Mouse (Mus musculus): ENCODE measurements around the gene S100a2. TPM values are rescaled to one million over a fixed set of nuclear protein-coding genes. Genes with fewer than 3 reads are reported as not detected.

S100a2 gene
- polyA plus RNA-seq, 1 experiment from 2014 or later, result not detected

- H3K27me3 ChIP-seq (replicated peaks), result no peaks in the 10 kb centered on the region
- no peak overlapping the region for H3K9ac ChIP-seq
- no peaks in the 10 kb centered on the region for H3K9me3 ChIP-seq
- no peak for ATAC-seq (replicated peaks)
- H3K27ac ChIP-seq, result no peak overlapping the region
- 81% methylated on average over 9 of the region's 9 CpGs for WGBS
- no peak overlapping the region for H3K4me3 ChIP-seq
- no peak overlapping the region for H3K4me2 ChIP-seq
- H3K36me3 ChIP-seq (replicated peaks), result no peaks in the 10 kb centered on the region
- peaks cover 15% of the 10 kb centered on the region for H3K4me1 ChIP-seq
These were observed 36.4 kb downstream of the S100a2 start for GRCm38 (mm10) chr3:90626266-90627021.

GRCm38 (mm10) chr3:90627366-90627765, 37.3 kb downstream of the S100a2 start:
- Histone ChIP-seq H3K4me3 (no peak overlapping the region), H3K27ac (no peak overlapping the region), H3K9me3 (no peaks in the 10 kb centered on the region), H3K4me2 (no peak overlapping the region), H3K9ac (no peak overlapping the region), H3K27me3 (replicated peaks) (no peaks in the 10 kb centered on the region), H3K36me3 (replicated peaks) (no peaks in the 10 kb centered on the region), H3K4me1 (peaks cover 15% of the 10 kb centered on the region)
- ATAC-seq (replicated peaks), result no peak
- 94% methylated on average over 5 of the region's 5 CpGs for WGBS

DNA sequence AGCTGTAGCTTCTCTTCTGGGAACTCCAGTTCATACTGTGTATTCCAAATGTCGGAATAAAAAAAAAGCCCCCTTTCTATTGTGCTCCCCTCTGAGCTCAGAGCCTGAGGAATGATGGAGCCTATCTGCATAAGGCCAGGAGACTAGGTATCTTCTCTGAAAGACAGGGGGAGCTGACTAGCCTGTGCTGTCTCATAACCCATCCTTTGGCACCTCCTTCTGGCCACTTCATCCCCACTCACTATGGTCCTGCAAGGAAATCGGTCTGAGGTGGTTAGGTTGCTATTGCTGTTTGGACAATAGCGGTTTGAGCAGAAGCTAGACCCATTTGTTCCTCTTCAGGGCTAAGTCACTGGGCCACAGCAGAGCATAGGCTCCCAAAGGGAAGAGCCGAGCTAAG, 37.8 kb downstream of the S100a2 start:
- peaks cover 15% of the 10 kb centered on the region for H3K4me1 ChIP-seq
- 0 out of 2 replicates have a peak, but pooled peaks have one; percentile 57 for ATAC-seq (replicated peaks)
- H3K27me3 ChIP-seq (replicated peaks), result no peaks in the 10 kb centered on the region
- H3K27ac ChIP-seq, result no peak overlapping the region
- H3K9me3 ChIP-seq, result no peaks in the 10 kb centered on the region
- H3K36me3 ChIP-seq (replicated peaks), result no peaks in the 10 kb centered on the region
- H3K4me2 ChIP-seq, result no peak overlapping the region
- no peak overlapping the region for H3K9ac ChIP-seq
- 68% methylated on average over 4 of the region's 4 CpGs for WGBS
- no peak overlapping the region for H3K4me3 ChIP-seq

- no peak for ATAC-seq (replicated peaks)
- no peaks in the 10 kb centered on the region for H3K27me3 ChIP-seq (replicated peaks)
- 86% methylated on average over 2 of the region's 2 CpGs for WGBS
- no peak overlapping the region for H3K4me3 ChIP-seq
- H3K9ac ChIP-seq, result no peak overlapping the region
- H3K36me3 ChIP-seq (replicated peaks), result no peaks in the 10 kb centered on the region
- H3K4me1 ChIP-seq, result no peaks in the 10 kb centered on the region
- H3K4me2 ChIP-seq, result no peak overlapping the region
- H3K9me3 ChIP-seq, result no peaks in the 10 kb centered on the region
- H3K27ac ChIP-seq, result no peak overlapping the region
These were observed 39.3 kb downstream of the S100a2 start for GRCm38 (mm10) chr3:90629298-90629697.

DNA sequence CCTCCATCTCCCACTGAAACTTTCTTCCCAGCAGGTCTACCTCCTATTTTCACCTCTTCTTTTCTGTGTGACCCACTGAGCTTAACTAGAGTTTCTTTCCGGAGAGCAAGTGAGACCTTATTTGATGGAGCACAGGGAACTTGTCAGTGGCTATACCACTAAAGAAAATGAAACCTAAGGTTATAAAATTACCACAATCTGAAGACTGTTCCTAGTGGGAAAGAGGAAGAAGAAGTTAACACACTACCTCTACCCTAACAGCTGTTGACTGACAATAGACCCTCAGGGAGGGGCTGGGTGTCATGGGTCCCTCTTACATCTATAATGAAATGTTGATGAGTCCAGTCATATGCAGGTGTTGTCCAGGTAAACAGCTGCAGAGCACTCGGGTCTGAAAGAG, 41.9 kb downstream of the S100a2 start:
- Histone ChIP-seq H3K4me2 (no peak overlapping the region), H3K9ac (no peak overlapping the region), H3K4me3 (no peak overlapping the region), H3K27me3 (replicated peaks) (no peaks in the 10 kb centered on the region), H3K27ac (no peak overlapping the region), H3K4me1 (no peaks in the 10 kb centered on the region), H3K36me3 (replicated peaks) (no peaks in the 10 kb centered on the region), H3K9me3 (no peaks in the 10 kb centered on the region)
- WGBS, result 80% methylated on average over 2 of the region's 2 CpGs
- no peak for ATAC-seq (replicated peaks)

DNA sequence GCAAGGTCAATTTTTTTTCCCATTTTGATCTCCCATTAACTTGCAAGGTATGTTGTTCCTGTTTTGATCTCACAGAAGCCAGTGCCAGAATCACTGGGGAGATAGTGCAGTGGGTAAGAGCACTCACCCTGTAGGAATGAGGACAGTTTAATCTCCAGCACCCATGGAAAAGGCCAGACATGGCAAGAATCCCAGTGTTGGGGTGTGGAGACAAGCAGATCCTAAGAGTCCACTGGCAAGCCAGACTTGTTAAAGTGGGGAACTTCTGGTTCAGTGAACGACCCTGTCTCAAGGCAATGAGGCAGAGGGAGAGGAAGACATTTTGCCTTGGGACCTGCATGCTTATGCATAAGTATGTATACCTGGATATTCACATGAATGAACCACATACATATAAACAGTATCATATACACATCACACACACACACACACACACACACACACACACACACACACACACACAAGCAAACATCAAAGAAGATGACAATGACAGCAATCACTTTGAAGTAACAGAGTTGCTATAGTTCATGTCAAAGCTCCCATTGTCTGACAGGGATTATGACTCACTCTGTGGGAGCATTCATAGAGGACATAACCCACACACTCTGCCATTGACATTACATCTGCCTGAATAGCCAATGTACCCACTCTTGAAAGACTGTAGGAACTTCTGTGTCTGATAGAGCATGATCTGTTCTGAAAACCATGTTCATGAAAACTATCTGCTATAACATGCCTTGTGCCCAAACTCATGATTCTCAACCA, 48.6 kb downstream of the S100a2 start:
- H3K9me3 ChIP-seq, result no peaks in the 10 kb centered on the region
- H3K36me3 ChIP-seq (replicated peaks), result no peaks in the 10 kb centered on the region
- no peak for ATAC-seq (replicated peaks)
- no peaks in the 10 kb centered on the region for H3K4me1 ChIP-seq
- 77% methylated on average over 1 of the region's 1 CpGs for WGBS
- H3K27ac ChIP-seq, result no peak overlapping the region
- H3K9ac ChIP-seq, result no peak overlapping the region
- H3K4me3 ChIP-seq, result no peak overlapping the region
- H3K4me2 ChIP-seq, result no peak overlapping the region
- H3K27me3 ChIP-seq (replicated peaks), result no peaks in the 10 kb centered on the region

DNA sequence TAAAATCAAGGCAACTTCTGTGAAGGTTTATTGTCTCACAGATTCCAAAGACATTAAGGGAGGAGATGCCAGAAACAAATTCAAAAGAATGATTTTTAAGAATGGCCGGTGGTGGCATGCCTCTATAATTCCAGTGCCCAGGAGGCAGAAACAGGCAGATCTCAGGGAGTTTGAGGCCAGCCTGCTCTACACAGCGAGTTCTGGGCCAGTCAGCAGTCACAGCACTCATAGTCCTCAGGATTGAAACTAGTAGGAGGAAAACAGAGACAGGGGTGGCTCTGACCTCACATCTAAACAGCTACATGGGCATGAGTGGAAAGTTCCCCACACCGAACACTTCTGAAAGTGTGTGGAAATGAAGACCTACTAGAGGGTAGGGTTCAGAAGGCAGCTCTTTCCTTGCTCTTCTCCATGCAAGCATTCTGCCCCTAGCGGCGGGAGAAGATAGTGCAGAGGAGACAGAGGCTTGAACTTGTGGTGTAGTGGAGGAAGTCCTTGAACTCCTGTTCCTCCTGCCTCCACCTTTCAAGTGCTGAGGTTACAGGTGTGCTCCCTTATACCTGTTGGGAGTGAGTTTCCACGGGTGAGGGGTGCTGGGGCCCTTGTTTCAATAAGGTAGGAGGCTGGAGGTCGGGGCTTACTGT, 49.6 kb downstream of the S100a2 start:
- Histone ChIP-seq H3K4me1 (no peaks in the 10 kb centered on the region), H3K9me3 (no peaks in the 10 kb centered on the region), H3K27me3 (replicated peaks) (no peaks in the 10 kb centered on the region), H3K4me3 (no peak overlapping the region), H3K27ac (no peak overlapping the region), H3K36me3 (replicated peaks) (no peaks in the 10 kb centered on the region), H3K4me2 (no peak overlapping the region), H3K9ac (no peak overlapping the region)
- WGBS, result 53% methylated on average over 7 of the region's 7 CpGs
- ATAC-seq (replicated peaks), result no peak

DNA sequence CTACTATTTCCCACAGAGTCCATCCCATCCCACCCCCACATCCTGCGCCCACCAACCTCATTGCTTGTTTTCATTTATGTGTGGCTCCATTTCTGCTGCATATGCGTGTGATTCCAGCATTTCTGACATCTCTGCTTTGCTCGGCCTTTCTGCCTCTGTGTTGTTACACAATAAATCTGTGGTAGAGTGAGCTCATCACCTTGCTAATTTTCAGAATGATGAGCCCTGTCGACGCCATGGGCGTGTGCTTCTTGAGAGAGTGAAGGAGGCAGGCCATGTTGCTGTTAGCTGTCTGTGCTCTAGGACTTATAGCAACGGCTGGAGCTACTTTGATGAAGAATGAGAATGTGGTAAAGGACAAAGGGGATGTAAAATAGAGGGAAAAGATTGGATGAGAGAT, 50.9 kb downstream of the S100a2 start:
- Histone ChIP-seq H3K36me3 (replicated peaks) (no peaks in the 10 kb centered on the region), H3K9me3 (no peaks in the 10 kb centered on the region), H3K9ac (no peak overlapping the region), H3K27me3 (replicated peaks) (no peaks in the 10 kb centered on the region), H3K4me2 (no peak overlapping the region), H3K27ac (no peak overlapping the region), H3K4me3 (no peak overlapping the region), H3K4me1 (no peaks in the 10 kb centered on the region)
- ATAC-seq (replicated peaks), result no peak
- 89% methylated on average over 7 of the region's 7 CpGs for WGBS

Other genes starting within 250 kb of the S100a2 start
- gene Slc27a3, start 200.3 kb upstream of the S100a2 start, polyA plus RNA-seq (2015; fragmentation: Nextera tagmentation; extraction: Ambion mirVana), result 35.1 and 38.6 TPM in 2 replicates
- 37.8 and 39.2 TPM in 2 replicates for gene Ints3, start 156.6 kb upstream of the S100a2 start, polyA plus RNA-seq (2015; fragmentation: Nextera tagmentation; extraction: Ambion mirVana)
- gene Npr1, start 124.4 kb upstream of the S100a2 start, polyA plus RNA-seq (2015; fragmentation: Nextera tagmentation; extraction: Ambion mirVana), result 2.7 and 3.0 TPM in 2 replicates
- 263 and 264 TPM in 2 replicates for gene Ilf2, start 114.1 kb upstream of the S100a2 start, polyA plus RNA-seq (2015; fragmentation: Nextera tagmentation; extraction: Ambion mirVana)
- 83.4 and 89.2 TPM in 2 replicates for gene Snapin, start 99.2 kb upstream of the S100a2 start, polyA plus RNA-seq (2015; fragmentation: Nextera tagmentation; extraction: Ambion mirVana)
- gene Chtop, start 80.7 kb upstream of the S100a2 start, polyA plus RNA-seq (2015; fragmentation: Nextera tagmentation; extraction: Ambion mirVana), result 184 and 185 TPM in 2 replicates
- 11.5 and 13.4 TPM in 2 replicates for gene S100a1, start 75.9 kb upstream of the S100a2 start, polyA plus RNA-seq (2015; fragmentation: Nextera tagmentation; extraction: Ambion mirVana)
- gene S100a13, start 75.8 kb upstream of the S100a2 start, polyA plus RNA-seq (2015; fragmentation: Nextera tagmentation; extraction: Ambion mirVana), result 7.0 and 7.4 TPM in 2 replicates
- 0.40 TPM in 1 of 2 replicates, not detected in the other for gene S100a14, start 63.4 kb upstream of the S100a2 start, polyA plus RNA-seq (2015; fragmentation: Nextera tagmentation; extraction: Ambion mirVana)
- 32.3 and 35.2 TPM in 2 replicates for gene S100a16, start 53.0 kb upstream of the S100a2 start, polyA plus RNA-seq (2015; fragmentation: Nextera tagmentation; extraction: Ambion mirVana)
- gene S100a3, start 29.7 kb upstream of the S100a2 start, polyA plus RNA-seq (2015; fragmentation: Nextera tagmentation; extraction: Ambion mirVana), result 0.19 TPM in 1 of 2 replicates, not detected in the other
- not detected in 2 replicates for gene Gm42674, start 11.7 kb downstream of the S100a2 start, polyA plus RNA-seq (2015; fragmentation: Nextera tagmentation; extraction: Ambion mirVana)
- 0.52 and 0.78 TPM in 2 replicates for gene S100a4, start 13.5 kb downstream of the S100a2 start, polyA plus RNA-seq (2015; fragmentation: Nextera tagmentation; extraction: Ambion mirVana)
- not detected in 2 replicates for gene S100a5, start 18.3 kb downstream of the S100a2 start, polyA plus RNA-seq (2015; fragmentation: Nextera tagmentation; extraction: Ambion mirVana)
- gene S100a6, start 22.6 kb downstream of the S100a2 start, polyA plus RNA-seq (2015; fragmentation: Nextera tagmentation; extraction: Ambion mirVana), result 18.4 and 25.6 TPM in 2 replicates
- not detected in 2 replicates for gene S100a7a, start 63.8 kb downstream of the S100a2 start, polyA plus RNA-seq (2015; fragmentation: Nextera tagmentation; extraction: Ambion mirVana)
- 1.7 and 14.5 TPM in 2 replicates for gene S100a8, start 78.7 kb downstream of the S100a2 start, polyA plus RNA-seq (2015; fragmentation: Nextera tagmentation; extraction: Ambion mirVana)
- gene S100a9, start 105.5 kb downstream of the S100a2 start, polyA plus RNA-seq (2015; fragmentation: Nextera tagmentation; extraction: Ambion mirVana), result 2.1 and 11.5 TPM in 2 replicates
- gene Pglyrp4, start 136.7 kb downstream of the S100a2 start, polyA plus RNA-seq (2015; fragmentation: Nextera tagmentation; extraction: Ambion mirVana), result not detected in 2 replicates
- not detected in 2 replicates for gene Gm5849, start 187.6 kb downstream of the S100a2 start, polyA plus RNA-seq (2015; fragmentation: Nextera tagmentation; extraction: Ambion mirVana)

Measured in midbrain, embryonic 15.5 days (tissue).